Mouse (Mus musculus) right cerebral cortex, postnatal 25 days (tissue): ENCODE data around the gene Mthfd1.
"Not testable (repeated sequence)": the region's sequence is repeated elsewhere in the genome, so short reads cannot be mapped to it uniquely, and the experiment has no call there.

Experiments used
- DNase-seq: peaks from one replicate; pipeline ENCODE4 v3.0.0; 2022

Gene Mthfd1

GRCm38 (mm10) chr12:76254725-76255498, at the start of gene Mthfd1:
Gene Mthfd1 (plus strand): TSS chr12:76255298.
- DNase-seq, result peak; percentile 97

DNA sequence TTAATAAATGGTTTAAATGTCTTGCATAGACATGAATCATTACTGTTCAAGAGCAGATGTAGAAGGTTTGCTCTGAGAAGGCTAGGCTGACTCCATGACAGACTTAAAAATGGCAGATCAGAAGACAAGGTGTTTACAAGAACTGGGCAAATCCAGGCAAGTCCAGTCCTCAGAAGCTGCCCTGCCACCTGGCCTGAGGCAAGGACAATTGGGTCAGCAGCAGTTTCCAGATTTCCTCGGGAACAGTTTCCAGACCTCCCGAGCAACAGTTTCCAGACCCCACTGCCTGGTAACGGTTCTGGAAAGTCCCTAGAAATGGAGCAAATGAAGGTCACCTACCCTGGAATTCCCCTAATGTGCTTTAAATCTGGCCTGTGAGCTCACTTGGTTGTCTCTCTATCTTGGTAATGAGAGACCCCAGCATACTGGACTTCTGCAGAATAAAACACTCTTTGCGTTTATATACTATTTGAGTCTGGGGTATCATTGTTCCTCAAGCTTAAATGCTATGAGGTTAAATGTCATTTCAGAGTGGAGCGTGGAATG, 45.6 kb upstream of the Mthfd1 start:
- no peak for DNase-seq

- DNase-seq, result no peak
These were observed 40.0 kb upstream of the Mthfd1 start for GRCm38 (mm10) chr12:76215121-76215520.

GRCm38 (mm10) chr12:76216716-76217115, 38.4 kb upstream of the Mthfd1 start:
- no peak for DNase-seq

DNA sequence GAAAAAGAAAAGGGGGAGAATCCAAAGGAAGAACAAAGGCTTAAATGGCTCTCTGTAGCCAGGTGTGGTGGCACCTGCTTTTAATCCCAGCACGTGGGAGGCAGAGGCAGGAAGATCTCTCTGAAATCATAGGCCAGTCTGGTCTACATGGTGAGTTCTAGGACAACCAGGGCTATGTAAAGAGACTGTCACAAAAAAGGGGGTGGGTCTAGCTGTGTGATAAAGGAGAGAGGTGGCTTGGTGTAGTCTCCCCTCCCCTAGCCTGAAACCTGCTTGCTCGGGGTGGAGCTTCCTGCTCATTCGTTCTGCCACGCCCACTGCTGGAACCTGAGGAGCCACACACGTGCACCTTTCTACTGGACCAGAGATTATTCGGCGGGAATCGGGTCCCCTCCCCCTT, 33.0 kb upstream of the Mthfd1 start:
- not testable (repeated sequence) for DNase-seq

- DNase-seq, result no peak
These were observed 24.5 kb upstream of the Mthfd1 start for GRCm38 (mm10) chr12:76230644-76231043.

- DNase-seq, result no peak
These were observed 19.8 kb upstream of the Mthfd1 start for GRCm38 (mm10) chr12:76235253-76235652.

GRCm38 (mm10) chr12:76239145-76239838, 15.8 kb upstream of the Mthfd1 start:
- DNase-seq, result no peak

GRCm38 (mm10) chr12:76239839-76240571, 15.1 kb upstream of the Mthfd1 start:
- DNase-seq, result no peak

DNA sequence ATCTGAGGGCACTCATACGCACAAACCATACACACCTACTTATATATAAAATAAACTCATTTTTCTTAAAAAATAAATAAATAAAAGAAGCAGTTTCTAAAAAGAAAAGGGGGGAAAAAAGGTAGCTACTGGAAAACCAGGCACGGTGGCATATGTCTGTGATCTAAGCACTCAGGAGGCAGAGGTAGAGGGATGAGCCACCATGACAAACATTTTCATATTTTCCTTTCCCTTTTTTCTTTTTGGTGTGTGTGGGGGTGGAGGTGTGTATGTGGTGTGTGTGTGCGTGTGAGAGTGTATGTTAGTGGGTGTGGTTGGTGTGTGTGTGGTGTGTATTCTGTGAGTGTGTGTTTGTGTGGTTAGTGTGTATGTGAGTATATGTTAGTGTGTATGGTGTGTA, 14.4 kb upstream of the Mthfd1 start:
- no peak for DNase-seq

- DNase-seq, result no peak
These were observed 14.0 kb upstream of the Mthfd1 start for GRCm38 (mm10) chr12:76241084-76241483.

- no peak for DNase-seq
These were observed 13.3 kb upstream of the Mthfd1 start for GRCm38 (mm10) chr12:76241833-76242232.

- no peak for DNase-seq
These were observed 10.1 kb upstream of the Mthfd1 start for GRCm38 (mm10) chr12:76244981-76245380.

DNA sequence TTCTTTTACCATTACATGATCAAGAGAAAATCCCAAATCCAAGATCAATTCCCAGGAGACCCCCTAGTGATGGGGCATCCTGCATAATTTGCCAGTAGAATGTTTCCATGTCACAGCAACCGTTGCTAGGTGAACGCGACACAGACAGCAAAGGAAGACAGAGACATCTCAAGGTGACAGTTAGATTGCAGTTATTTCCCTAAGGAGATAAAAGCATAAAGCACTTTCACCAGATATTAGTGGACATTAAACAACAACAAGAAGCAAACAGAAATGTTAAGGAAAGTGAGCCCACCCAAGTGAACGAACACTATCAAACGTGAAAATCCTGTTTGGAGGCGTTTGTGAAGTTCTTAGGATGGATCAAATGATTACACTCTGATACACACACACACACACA, 8.5 kb upstream of the Mthfd1 start, which contains the start of gene Tex21:
Tex21 (minus strand) TSS at position 101 of the 400 bp plus-strand sequence.
- no peak for DNase-seq

GRCm38 (mm10) chr12:76253090-76253489, 2.0 kb upstream of the Mthfd1 start:
- DNase-seq, result no peak

DNA sequence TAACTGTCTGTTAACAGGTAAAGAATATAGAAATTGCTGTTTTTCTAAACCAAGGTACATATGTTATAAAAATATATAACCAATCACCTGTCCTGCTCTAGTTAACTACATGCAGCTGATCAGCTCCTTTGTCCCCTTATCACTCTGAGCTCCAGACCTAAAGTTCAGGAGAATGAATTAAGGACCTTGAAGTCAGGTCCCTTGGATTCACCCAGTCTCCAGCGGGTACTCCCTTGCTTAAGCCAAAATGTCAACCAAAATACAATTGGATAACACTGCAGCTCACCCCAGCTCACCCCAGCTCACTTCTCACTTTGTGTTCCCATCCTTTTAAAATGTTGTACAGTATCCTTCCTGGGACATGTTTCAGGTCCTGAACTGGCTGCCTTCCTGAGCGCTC, 1.5 kb upstream of the Mthfd1 start:
- DNase-seq, result no peak

DNA sequence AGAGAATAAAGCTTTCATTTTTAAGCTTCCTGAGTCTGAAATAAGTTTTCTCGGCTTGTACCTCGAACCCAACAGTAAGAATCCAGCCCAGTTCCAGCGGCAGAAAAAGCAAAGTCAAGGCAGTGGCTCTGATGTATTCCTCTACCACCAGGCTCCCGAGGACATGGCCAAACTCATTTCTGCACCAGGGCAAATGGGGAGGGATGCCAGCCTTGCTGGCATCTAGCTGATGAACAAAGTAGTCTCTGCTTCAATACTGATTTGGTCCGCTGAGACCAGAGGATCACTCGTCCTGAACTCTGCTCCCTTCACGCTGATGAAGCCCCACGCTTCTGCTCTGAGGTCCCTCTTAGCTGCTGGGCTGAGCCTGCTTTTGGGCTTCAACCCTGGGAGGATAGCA, 1.1 kb upstream of the Mthfd1 start:
- DNase-seq, result no peak

DNA sequence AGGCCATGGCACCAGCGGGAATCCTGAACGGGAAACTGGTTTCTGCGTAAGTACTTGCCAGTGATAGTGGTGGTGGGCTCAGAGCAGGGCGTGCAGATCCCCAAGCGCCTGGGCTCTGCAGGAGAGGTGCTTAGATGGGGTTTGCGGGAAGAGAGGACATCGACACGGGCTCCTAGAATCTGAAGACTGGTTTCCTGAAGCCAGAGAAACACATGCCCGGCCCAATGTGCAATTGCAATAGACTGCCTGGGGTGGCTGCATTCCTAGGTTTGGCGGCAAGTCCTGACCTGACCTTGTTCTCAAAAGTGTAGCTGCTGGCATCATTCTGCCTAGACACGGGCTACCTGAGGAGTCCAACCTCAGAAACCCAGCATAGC, 389 bp downstream of the Mthfd1 start:
- DNase-seq, result no peak

GRCm38 (mm10) chr12:76256114-76256843, 1.2 kb downstream of the Mthfd1 start:
- DNase-seq, result no peak

DNA sequence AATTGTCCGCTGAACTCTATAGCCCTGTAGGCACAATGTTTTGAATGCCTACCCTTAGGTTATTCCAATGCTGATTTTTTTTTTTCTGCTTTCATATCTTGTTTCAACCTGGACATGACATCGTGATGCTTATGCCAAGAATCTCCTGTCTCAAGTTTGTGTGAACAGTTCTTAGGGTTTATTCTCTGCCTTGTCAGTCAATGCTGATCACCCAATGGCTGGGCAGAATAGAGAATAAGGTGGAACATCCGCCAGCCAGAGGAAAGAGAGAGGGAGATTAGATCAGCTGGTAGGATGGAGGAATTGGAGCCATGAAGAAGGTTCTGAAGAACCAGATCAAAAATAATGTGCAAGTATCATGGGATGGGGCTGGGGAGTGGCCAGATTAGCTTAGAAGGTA, 5.6 kb downstream of the Mthfd1 start:
- no peak for DNase-seq

DNA sequence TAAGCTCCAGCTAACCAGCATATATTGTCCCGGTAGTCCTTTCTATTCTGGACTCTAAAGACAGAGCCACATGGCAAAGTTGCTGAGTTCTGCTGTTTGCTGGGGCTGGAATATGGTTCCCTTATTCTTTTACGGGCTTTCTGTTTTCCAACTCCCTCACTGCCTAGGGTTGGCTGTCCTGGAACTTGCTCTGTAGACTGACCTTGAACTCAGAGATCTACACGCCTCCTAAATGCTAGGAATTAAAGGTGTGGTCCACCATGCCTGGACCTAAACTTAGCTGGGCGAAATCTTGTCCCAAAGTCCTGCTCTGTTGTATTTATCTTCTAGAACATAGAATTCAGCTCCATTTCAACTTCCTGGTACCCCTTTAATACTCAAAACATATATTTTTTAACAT, 6.5 kb downstream of the Mthfd1 start:
- no peak for DNase-seq

GRCm38 (mm10) chr12:76262918-76263317, 7.8 kb downstream of the Mthfd1 start:
- no peak for DNase-seq

- DNase-seq, result no peak
These were observed 8.8 kb downstream of the Mthfd1 start for GRCm38 (mm10) chr12:76263876-76264275.
